Mouse (Mus musculus) C2C12 (cell line): ENCODE results near the gene Mcm3.

Source experiments
- CEBPB ChIP-seq: IDR thresholded peaks from one replicate; pipeline ENCODE4 v1.6.1; 2011; ENCODE audit warnings: low read depth, mild to moderate bottlenecking, control low read depth, moderate library complexity
- CTCF ChIP-seq: IDR thresholded peaks from one replicate; pipeline ENCODE4 v1.5.1; 2011; ENCODE audit not compliant: control insufficient read depth, insufficient read depth, insufficient read length
- MAX ChIP-seq: IDR thresholded peaks from one replicate; pipeline ENCODE4 v1.6.1; 2011; ENCODE audit warnings: mild to moderate bottlenecking, control low read depth
- MYOD1 ChIP-seq: IDR thresholded peaks from one replicate; pipeline ENCODE4 v1.6.1; 2011; ENCODE audit warnings: low read depth; ENCODE audit not compliant: control insufficient read depth, insufficient read length
- MYOG ChIP-seq: IDR thresholded peaks from one replicate; pipeline ENCODE4 v1.6.1; 2011; ENCODE audit not compliant: control insufficient read depth, insufficient read length; ENCODE audit errors: extremely low read depth

DNA sequence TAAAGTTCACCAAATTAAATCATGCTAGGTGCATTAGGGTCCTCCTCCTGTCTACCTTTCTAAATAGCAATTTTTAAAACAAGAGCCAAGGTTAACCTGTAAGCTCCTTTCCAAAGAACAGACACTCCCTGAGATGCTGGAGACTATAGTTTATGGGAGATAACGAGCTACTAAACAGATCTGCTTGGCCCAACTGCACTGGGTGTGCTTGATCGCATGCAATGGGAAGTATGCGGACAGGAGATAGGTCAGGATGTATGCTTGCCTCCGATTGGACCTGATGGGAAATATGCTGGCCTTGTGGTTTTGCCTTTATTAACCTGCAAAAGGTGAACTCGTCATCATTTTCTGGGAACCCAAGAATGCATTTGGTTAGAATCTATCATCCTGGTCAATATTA is 24.9 kb downstream of the Mcm3 start:
- TF ChIP-seq CTCF (no peak), MYOG (no peak), MAX (no peak), CEBPB (no peak), MYOD1 (no peak)
